Comparison of ENCODE assay signal across 11 mouse cellular contexts in the genomic region with DNA sequence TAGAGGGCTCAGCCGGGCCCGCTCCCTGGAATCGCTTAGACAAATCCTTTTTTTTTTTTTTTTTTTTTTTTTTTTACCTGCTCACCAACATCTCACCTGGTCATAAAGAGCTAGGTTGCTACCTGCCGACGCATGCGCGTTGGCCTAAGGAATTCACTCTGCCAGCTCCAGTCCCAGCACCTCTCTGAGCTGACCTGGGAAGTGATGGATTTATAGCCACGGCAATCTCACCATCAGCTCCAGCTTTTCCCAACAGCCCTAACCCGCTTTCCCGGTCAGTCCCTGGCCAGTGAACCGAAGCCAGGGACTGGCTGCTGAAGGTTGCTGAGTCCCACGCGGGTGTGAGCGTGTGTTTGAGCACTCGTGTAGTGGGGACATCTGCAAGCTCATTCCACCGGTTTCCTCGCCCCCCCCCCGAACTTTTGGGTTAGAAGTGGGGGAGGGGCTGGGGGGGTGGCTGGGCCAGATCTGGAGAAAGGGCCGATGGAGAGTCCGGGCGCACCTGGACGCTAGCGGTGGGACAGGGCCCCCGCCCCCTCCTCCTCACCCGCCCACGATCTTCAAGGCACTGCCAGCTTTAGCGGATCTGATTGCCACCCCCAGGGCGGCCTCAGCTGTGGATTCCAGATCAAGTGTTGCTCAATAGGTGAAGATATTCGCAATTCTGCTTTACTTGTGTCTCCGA. TPM values are rescaled to one million over a fixed set of nuclear protein-coding genes. Genes with fewer than 3 reads are reported as not detected.
A peak's percentile ranks its signal among the peaks of the same experiment; 100 is the strongest.
DNase-seq lines count a peak whose midpoint lies in the region; ATAC-seq and TF ChIP-seq lines count a peak whose summit lies in the region.
"Had no signal": no experiment of that assay in that cellular context is flagged by ENCODE, and none has a peak within 500 bp of the region (broad histone marks: within the 10 kb centered on the region; RNA-seq: fewer than 3 reads in every experiment).

A gene (minus strand): TSS at position 181 of the 685 bp plus-strand sequence.

- ATAC-seq in heart, embryonic 13.5 days (ENCODE audit: extremely low read depth, insufficient number of reproducible peaks, low FRiP score, low TSS enrichment): no peak
- ATAC-seq in hindbrain, postnatal 0 days: no peak
- 0 out of 2 replicates have a peak, but pooled peaks have one; percentile 13 for ATAC-seq in limb, embryonic 13.5 days (ENCODE audit: low FRiP score, low read depth)
- no peak for ATAC-seq in stomach, embryonic 15.5 days (ENCODE audit: insufficient read depth, low FRiP score, low read depth)
- ATAC-seq in liver, embryonic 12.5 days: no peak
- ATAC-seq in megakaryocyte progenitor cell, adult 5-6 weeks (replicated peaks; ENCODE audit: poor library complexity): no peak

- no peak for TF ChIP-seq CTCF in hindbrain, postnatal 0 days (IDR thresholded peaks at IDR 0.05; ENCODE audit: low read depth)
- no peak for TF ChIP-seq CTCF in gastrocnemius, adult 2 months (IDR thresholded peaks at IDR 0.05)

- no peaks in the 10 kb centered on the region for H3K9me3 ChIP-seq in heart, embryonic 13.5 days
- H3K9me3 ChIP-seq in hindbrain, postnatal 0 days (ENCODE audit: low read length): no peaks in the 10 kb centered on the region
- no peaks in the 10 kb centered on the region for H3K9me3 ChIP-seq in limb, embryonic 13.5 days
- no peaks in the 10 kb centered on the region for H3K9me3 ChIP-seq in stomach, embryonic 15.5 days
- H3K9me3 ChIP-seq in liver, embryonic 12.5 days (replicated peaks): no peaks in the 10 kb centered on the region

- WGBS in heart, embryonic 13.5 days: under 1% methylated on average over 30 of the region's 30 CpGs
- WGBS in hindbrain, postnatal 0 days: under 1% methylated on average over 29 of the region's 30 CpGs
- WGBS in limb, embryonic 13.5 days: under 1% methylated on average over 30 of the region's 30 CpGs
- 1% methylated on average over 30 of the region's 30 CpGs for WGBS in stomach, embryonic 15.5 days
- WGBS in liver, embryonic 12.5 days (ENCODE audit: insufficient replicate concordance): 3% methylated on average over 30 of the region's 30 CpGs

- H3K4me3 ChIP-seq in heart, embryonic 13.5 days: 0 out of 2 replicates have a peak within 1 kb of the TSS, but pooled peaks have one; percentile 0
- H3K4me3 ChIP-seq in hindbrain, postnatal 0 days (ENCODE audit: low read length): peak within 1 kb of the TSS; percentile 20
- peak within 1 kb of the TSS; percentile 28 for H3K4me3 ChIP-seq in limb, embryonic 13.5 days
- peak within 1 kb of the TSS; percentile 8; the same call in 1 of the 2 replicates for H3K4me3 ChIP-seq in stomach, embryonic 15.5 days (replicated peaks)
- no peak within 1 kb of the TSS for H3K4me3 ChIP-seq in liver, embryonic 12.5 days
- H3K4me3 ChIP-seq in gastrocnemius, adult 2 months: no peak within 1 kb of the TSS
- H3K4me3 ChIP-seq: erythroblast, embryonic 14.5 days had no signal

- H3K27ac ChIP-seq in heart, embryonic 13.5 days (replicated peaks): no peak within 1 kb of the TSS
- no peak within 1 kb of the TSS for H3K27ac ChIP-seq in hindbrain, postnatal 0 days
- H3K27ac ChIP-seq in limb, embryonic 13.5 days: peak within 1 kb of the TSS; percentile 61
- H3K27ac ChIP-seq in stomach, embryonic 15.5 days: no peak within 1 kb of the TSS
- H3K27ac ChIP-seq in liver, embryonic 12.5 days: no peak within 1 kb of the TSS
- H3K27ac ChIP-seq in gastrocnemius, adult 2 months: no peak within 1 kb of the TSS

- DNase-seq in heart, adult 8-10 months (ENCODE audit: low spot score): no peak
- DNase-seq in hindbrain, postnatal 0 days (ENCODE audit: low spot score): no peak
- DNase-seq in gastrocnemius, adult 2 months: no peak
- DNase-seq: lung, adult 2 months; thymus, postnatal 36 days had no signal

- 0 out of 2 replicates have a peak within 1 kb of the TSS, but pooled peaks have one; percentile 6 for H3K4me2 ChIP-seq in heart, embryonic 13.5 days
- peak within 1 kb of the TSS; percentile 39 for H3K4me2 ChIP-seq in hindbrain, postnatal 0 days (ENCODE audit: low read depth, low read length)
- peak within 1 kb of the TSS; percentile 39 for H3K4me2 ChIP-seq in limb, embryonic 13.5 days (replicated peaks)
- 0 out of 2 replicates have a peak within 1 kb of the TSS, but pooled peaks have one; percentile 9 for H3K4me2 ChIP-seq in stomach, embryonic 15.5 days
- H3K4me2 ChIP-seq in liver, embryonic 12.5 days: no peak within 1 kb of the TSS

- no peak within 1 kb of the TSS for H3K9ac ChIP-seq in heart, embryonic 13.5 days
- no peak within 1 kb of the TSS for H3K9ac ChIP-seq in hindbrain, postnatal 0 days (replicated peaks; ENCODE audit: low read length)
- H3K9ac ChIP-seq in limb, embryonic 13.5 days: peak within 1 kb of the TSS; percentile 43
- H3K9ac ChIP-seq in stomach, embryonic 15.5 days: no peak within 1 kb of the TSS
- H3K9ac ChIP-seq in liver, embryonic 12.5 days: no peak within 1 kb of the TSS

- no peaks in the 10 kb centered on the region for H3K36me3 ChIP-seq in heart, embryonic 13.5 days
- no peaks in the 10 kb centered on the region for H3K36me3 ChIP-seq in hindbrain, postnatal 0 days (ENCODE audit: insufficient read depth, low read length)
- H3K36me3 ChIP-seq in limb, embryonic 13.5 days: no peaks in the 10 kb centered on the region
- no peaks in the 10 kb centered on the region for H3K36me3 ChIP-seq in stomach, embryonic 15.5 days
- H3K36me3 ChIP-seq in liver, embryonic 12.5 days: no peaks in the 10 kb centered on the region

- intact Hi-C loops in gastrocnemius, adult 2 months (cut with DNase I): no loop called here

- H3K4me1 ChIP-seq in heart, embryonic 13.5 days: peaks cover 29% of the 10 kb centered on the region
- no peaks in the 10 kb centered on the region for H3K4me1 ChIP-seq in hindbrain, postnatal 0 days (ENCODE audit: insufficient read depth, low read length)
- peaks cover 26% of the 10 kb centered on the region for H3K4me1 ChIP-seq in limb, embryonic 13.5 days
- peaks cover 19% of the 10 kb centered on the region for H3K4me1 ChIP-seq in stomach, embryonic 15.5 days
- peaks cover 4% of the 10 kb centered on the region; the same call in 1 of the 2 replicates for H3K4me1 ChIP-seq in liver, embryonic 12.5 days

- peaks cover 100% of the 10 kb centered on the region for H3K27me3 ChIP-seq in heart, embryonic 13.5 days (replicated peaks)
- H3K27me3 ChIP-seq in hindbrain, postnatal 0 days (ENCODE audit: insufficient read depth, low read length): peaks cover 87% of the 10 kb centered on the region
- peaks cover 98% of the 10 kb centered on the region for H3K27me3 ChIP-seq in limb, embryonic 13.5 days
- peaks cover 96% of the 10 kb centered on the region for H3K27me3 ChIP-seq in stomach, embryonic 15.5 days (replicated peaks)
- H3K27me3 ChIP-seq in liver, embryonic 12.5 days (replicated peaks): peaks cover 100% of the 10 kb centered on the region

RNA-seq across cellular contexts. Expression of the gene that starts here (rescaled TPM):
- 0.09 and 0.16 TPM in 2 replicates for polyA plus RNA-seq in heart, embryonic 13.5 days (2015; fragmentation: Nextera tagmentation; extraction: Ambion mirVana)
- under 1 TPM in 3 of 4 experiments, not detected in 1; 0.09 to 0.19 (median 0.16) TPM for total RNA-seq in heart, adult 8-10 months (2022)
- 2.1 and 4.7 TPM in 2 replicates for total RNA-seq in hindbrain, postnatal 0 days (2014; rRNA removed)
- 6.9 and 7.2 TPM in 2 replicates for polyA plus RNA-seq in hindbrain, postnatal 0 days (2015; fragmentation: Nextera tagmentation; extraction: Ambion mirVana)
- 8.3 and 9.5 TPM in 2 replicates for polyA plus RNA-seq in limb, embryonic 13.5 days (2015; fragmentation: Nextera tagmentation; extraction: Ambion mirVana)
- 0.80 and 1.0 TPM in 2 replicates for polyA plus RNA-seq in stomach, embryonic 15.5 days (2015; fragmentation: Nextera tagmentation; extraction: Ambion mirVana)
- polyA plus RNA-seq in liver, embryonic 12.5 days (2016; fragmentation: Nextera tagmentation; extraction: Ambion mirVana): 0.07 TPM in 2 replicates
- total RNA-seq in megakaryocyte progenitor cell, adult 5-6 weeks (2015): 0.07 and 0.22 TPM in 2 replicates
- not detected in 2 replicates for total RNA-seq in megakaryocyte progenitor cell, adult 5-6 weeks (2017)
- under 1 TPM in 1 of 2 experiments, not detected in 1; 0.06 TPM for total RNA-seq in gastrocnemius, adult 2 months (2021)
- polyA plus RNA-seq: erythroblast, embryonic 14.5 days had no signal

Comparison
In these comparisons a context has a peak if more than half of its experiments do, and no peak if none do; other contexts are left out.
1. H3K4me3 ChIP-seq: peak in heart, embryonic 13.5 days (single experiment), hindbrain, postnatal 0 days (single experiment), limb, embryonic 13.5 days (single experiment) and stomach, embryonic 15.5 days (single experiment); none in liver, embryonic 12.5 days (single experiment) and gastrocnemius, adult 2 months (single experiment).